Mouse (Mus musculus) limb, embryonic 10.5 days (tissue): Measurements from ENCODE around the gene 4930447C04Rik. TPM values are rescaled to one million over a fixed set of nuclear protein-coding genes. Genes with fewer than 3 reads are reported as not detected.
A peak's percentile ranks its signal among the peaks of the same experiment; 100 is the strongest.

Experiments used
- DNase-seq: peaks from one replicate; pipeline ENCODE4 v3.0.0-alpha.2; 2017; ENCODE audit warnings: low spot score
- H3K27ac ChIP-seq: fragments of 300-500 bp; sonication (generic); 2 replicates; pipeline ENCODE4 v1.5.1; 2016; ENCODE audit warnings: mild to moderate bottlenecking
- H3K27me3 ChIP-seq: fragments of 300-500 bp; sonication (generic); 2 replicates; pipeline ENCODE4 v1.6.1; 2016; ENCODE audit warnings: low read depth, mild to moderate bottlenecking; ENCODE audit not compliant: poor library complexity, severe bottlenecking
- H3K36me3 ChIP-seq: fragments of 300-500 bp; sonication (generic); 2 replicates; pipeline ENCODE4 v1.6.1; 2016; ENCODE audit warnings: mild to moderate bottlenecking, moderate library complexity
- H3K4me1 ChIP-seq: fragments of 300-500 bp; sonication (generic); 2 replicates; pipeline ENCODE4 v1.6.1; 2016
- H3K4me3 ChIP-seq: fragments of 300-500 bp; sonication (generic); 2 replicates; pipeline ENCODE4 v1.5.1; 2016; ENCODE audit warnings: mild to moderate bottlenecking, moderate library complexity
- H3K9me3 ChIP-seq: fragments of 300-500 bp; sonication (generic); replicated peaks from 2 replicates; pipeline ENCODE4 v1.6.1; 2016; ENCODE audit warnings: mild to moderate bottlenecking
- WGBS: fragments of 180-500 bp; shearing (Covaris S2); methylation state at CpG from one replicate; pipeline ENCODE4 v1.1.7; 2016; 5-methylcytosine and 5-hydroxymethylcytosine counted together
- polyA plus RNA-seq: library from polyadenylated mRNA; unstranded; fragments of >200 nt; fragmentation: Nextera tagmentation; extraction: Ambion mirVana; gene quantifications from 2 replicates; pipeline ENCODE4 v1.2.1, GENCODE M21; 2016

The 4930447C04Rik gene
- polyA plus RNA-seq, 1 experiment from 2014 or later: 4.0 TPM

DNA sequence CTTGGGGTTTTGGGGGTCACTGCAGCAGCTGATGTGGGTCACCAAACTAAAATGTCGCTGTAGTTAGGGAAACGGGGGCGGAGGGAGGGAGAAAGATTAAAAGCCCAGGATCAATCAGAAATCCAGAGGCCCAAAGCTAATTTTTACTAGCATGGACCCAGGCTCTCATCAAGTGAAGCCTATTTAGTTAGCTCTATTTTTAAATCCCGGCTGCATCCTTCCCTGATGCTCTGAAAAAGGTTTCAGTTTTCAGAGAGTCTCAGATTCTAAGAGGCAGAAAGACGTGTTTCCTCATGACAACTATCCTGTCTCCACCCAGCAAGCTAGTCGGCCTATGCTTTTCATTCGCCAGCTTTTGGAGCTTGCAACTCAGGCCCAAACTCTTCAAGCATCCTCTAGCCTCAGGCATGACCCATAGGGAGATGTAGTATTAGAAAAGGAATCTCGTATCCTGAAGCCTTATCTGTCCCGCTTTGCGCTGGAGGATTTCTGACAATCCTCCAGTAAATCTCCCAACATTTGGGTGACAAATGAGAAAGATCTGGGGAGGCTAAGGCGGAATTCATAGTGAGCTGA lies 336 bp upstream of the 4930447C04Rik start:
- H3K4me3 ChIP-seq: no peak overlapping the region
- peaks cover 27% of the 10 kb centered on the region for H3K4me1 ChIP-seq
- 3% methylated on average over 11 of the region's 11 CpGs for WGBS

DNA sequence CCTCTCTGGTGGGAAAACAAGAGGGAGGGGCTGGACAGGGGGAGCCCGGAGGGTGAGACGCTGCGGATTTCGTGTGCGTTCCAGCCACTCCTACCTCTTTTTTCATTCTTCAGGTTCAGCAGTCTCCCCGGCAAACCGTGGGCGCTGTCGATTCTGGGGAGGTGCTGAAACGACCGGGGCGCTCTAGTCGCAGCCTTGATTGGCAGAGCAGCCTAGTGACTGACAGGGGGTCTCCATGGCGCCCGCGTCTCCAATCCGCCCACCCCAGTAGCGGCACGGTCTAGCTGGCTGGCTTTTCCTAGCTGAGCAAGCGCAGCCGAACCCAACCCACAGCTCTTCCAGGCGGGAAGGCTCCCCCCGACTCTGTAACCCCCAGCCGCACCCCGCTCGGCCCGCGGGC lies 958 bp downstream of the 4930447C04Rik start, which contains the start of gene Six6:
Gene Six6 (plus strand): TSS at position 277 of the 400 bp plus-strand sequence.
- 0% methylated on average over 28 of the region's 28 CpGs for WGBS
- no peak within 1 kb of the TSS for H3K27ac ChIP-seq
- peak within 1 kb of the TSS; percentile 40 for H3K4me3 ChIP-seq
- H3K27me3 ChIP-seq: peaks cover 92% of the 10 kb centered on the region
- H3K9me3 ChIP-seq: no peaks in the 10 kb centered on the region
- no peaks in the 10 kb centered on the region for H3K36me3 ChIP-seq
- H3K4me1 ChIP-seq: peaks cover 14% of the 10 kb centered on the region
- DNase-seq: peak; percentile 76

More for the DNA sequence above, 336 bp upstream of the 4930447C04Rik start:
- H3K9me3 ChIP-seq: no peaks in the 10 kb centered on the region
- DNase-seq: no peak
- H3K27ac ChIP-seq: no peak overlapping the region
- H3K27me3 ChIP-seq: peaks cover 100% of the 10 kb centered on the region
- H3K36me3 ChIP-seq: no peaks in the 10 kb centered on the region

DNA sequence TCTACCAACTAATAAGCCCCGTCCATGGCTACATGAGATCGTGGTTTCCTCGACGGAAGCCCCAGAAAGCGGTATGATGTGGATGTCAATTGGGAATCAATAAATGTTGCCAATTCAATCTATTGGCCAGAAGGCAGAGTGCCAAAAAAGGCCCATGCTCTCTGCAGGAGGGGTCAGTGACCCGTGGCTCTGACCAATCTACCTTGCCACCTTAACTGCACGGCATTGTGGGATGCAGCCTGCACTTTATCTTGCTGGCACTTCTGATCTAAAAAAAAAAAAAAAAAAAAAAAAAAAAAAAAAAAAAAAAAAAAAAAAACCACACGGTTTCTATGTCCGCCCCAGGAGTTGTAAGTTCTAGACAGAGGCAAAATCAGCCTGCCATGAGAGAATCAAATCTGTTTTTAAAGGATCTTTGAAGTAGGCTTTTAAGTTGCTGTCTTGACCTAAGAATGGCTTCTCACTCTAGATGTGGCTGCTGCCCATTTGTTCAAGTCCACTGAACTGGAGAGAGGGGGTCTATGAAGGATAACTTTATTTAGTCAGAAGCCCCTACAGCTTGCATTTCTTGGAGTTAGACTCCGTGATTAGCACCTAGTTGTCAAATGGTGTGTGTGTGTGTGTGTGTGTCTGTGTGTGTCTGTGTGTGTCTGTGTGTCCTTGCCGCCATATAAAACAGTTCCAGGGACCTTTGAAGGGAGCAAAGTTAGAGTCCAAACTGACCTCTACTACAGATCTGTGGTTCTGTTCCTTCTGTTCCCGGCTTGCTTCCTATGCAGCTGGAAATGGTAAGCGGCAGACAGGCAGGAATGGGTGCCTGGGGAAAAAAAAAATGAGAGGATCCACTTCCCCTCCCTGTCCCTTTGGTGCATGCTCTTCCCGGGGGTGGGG lies 1.7 kb downstream of the 4930447C04Rik start:
- Histone ChIP-seq H3K9me3 (no peaks in the 10 kb centered on the region), H3K4me3 (peak overlapping the region; percentile 40; the same call in 1 of the 2 replicates), H3K27ac (no peak overlapping the region), H3K36me3 (no peaks in the 10 kb centered on the region), H3K4me1 (peaks cover 14% of the 10 kb centered on the region), H3K27me3 (peaks cover 84% of the 10 kb centered on the region)
- WGBS: 2% methylated on average over 14 of the region's 14 CpGs
- peak; percentile 38 for DNase-seq

DNA sequence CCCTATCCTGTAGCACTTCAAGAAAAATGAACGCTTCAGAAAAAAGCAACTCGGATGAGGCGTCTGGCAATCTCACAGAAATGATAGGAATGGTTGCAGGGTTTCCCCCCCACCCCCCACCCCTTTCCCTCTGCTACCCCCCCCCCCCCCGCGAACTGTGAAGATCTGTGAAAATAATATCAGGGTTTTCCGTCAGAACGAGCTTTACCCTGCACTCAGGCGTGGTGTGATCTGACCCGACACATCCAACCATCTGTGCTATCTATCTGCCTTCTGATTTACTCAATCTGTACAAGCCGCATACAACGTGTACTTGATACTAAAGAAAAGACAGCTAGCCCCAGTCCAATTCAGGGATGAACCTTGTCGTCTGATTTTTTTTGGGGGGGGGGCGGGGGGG lies 2.4 kb downstream of the 4930447C04Rik start:
- Histone ChIP-seq H3K27ac (no peak overlapping the region), H3K9me3 (no peaks in the 10 kb centered on the region), H3K4me1 (peaks cover 14% of the 10 kb centered on the region), H3K27me3 (peaks cover 78% of the 10 kb centered on the region), H3K4me3 (no peak overlapping the region), H3K36me3 (no peaks in the 10 kb centered on the region)
- no peak for DNase-seq
- WGBS: 2% methylated on average over 12 of the region's 13 CpGs

DNA sequence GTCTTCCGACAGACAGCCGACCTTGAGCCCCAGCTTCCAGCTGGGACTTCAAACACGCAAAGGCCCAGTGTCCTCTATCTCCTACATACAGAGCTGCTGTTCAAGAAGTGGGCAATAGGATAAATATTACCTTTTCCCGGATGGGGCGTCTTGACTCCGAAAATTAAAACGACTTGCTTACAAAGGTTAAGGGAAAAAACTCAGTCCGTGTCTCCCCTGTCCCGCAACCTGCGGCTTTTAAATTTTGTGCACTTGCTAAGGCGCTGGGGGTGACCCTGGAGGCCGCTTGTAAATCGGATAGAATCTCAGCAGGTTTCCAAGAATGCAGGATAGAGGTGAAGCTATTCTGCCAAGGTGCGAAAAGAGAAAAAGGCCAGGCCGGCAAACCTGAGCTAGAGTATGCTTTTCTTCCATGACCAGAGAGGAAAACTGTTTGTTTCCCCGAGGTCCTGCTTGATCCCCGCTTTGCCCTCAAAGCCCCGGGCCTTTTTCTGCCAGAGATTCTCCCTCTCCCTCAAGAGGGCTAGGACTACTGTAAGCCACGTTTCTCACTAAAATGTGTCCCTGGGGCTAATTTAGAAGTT lies 2.9 kb downstream of the 4930447C04Rik start:
- peaks cover 72% of the 10 kb centered on the region for H3K27me3 ChIP-seq
- DNase-seq: peak; percentile 51
- no peaks in the 10 kb centered on the region for H3K36me3 ChIP-seq
- H3K9me3 ChIP-seq: no peaks in the 10 kb centered on the region
- WGBS: 2% methylated on average over 19 of the region's 19 CpGs
- H3K27ac ChIP-seq: no peak overlapping the region
- H3K4me3 ChIP-seq: no peak overlapping the region
- peaks cover 14% of the 10 kb centered on the region for H3K4me1 ChIP-seq

DNA sequence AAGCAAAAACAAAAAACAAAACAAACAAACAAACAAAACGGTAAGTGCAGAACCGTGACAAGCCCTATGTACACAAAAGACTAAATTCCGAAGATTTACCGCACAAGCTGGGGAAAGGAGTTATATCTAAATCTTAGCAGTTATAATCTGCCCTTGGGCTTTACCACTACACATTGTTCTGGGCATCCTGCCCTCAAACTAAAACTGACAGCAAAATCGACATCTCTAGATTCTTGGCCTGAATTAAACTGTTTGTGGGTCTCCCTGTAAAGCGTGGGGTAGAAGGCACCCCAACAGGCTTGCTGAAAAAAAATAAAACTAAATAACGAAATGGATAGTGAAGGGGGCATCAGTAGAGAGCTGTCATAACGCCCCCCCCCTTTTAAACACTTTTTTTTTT lies 3.8 kb downstream of the 4930447C04Rik start:
- Histone ChIP-seq H3K9me3 (no peaks in the 10 kb centered on the region), H3K27me3 (peaks cover 63% of the 10 kb centered on the region), H3K4me3 (no peak overlapping the region), H3K27ac (no peak overlapping the region), H3K36me3 (no peaks in the 10 kb centered on the region), H3K4me1 (peaks cover 14% of the 10 kb centered on the region)
- WGBS: 43% methylated on average over 8 of the region's 8 CpGs
- DNase-seq: no peak

DNA sequence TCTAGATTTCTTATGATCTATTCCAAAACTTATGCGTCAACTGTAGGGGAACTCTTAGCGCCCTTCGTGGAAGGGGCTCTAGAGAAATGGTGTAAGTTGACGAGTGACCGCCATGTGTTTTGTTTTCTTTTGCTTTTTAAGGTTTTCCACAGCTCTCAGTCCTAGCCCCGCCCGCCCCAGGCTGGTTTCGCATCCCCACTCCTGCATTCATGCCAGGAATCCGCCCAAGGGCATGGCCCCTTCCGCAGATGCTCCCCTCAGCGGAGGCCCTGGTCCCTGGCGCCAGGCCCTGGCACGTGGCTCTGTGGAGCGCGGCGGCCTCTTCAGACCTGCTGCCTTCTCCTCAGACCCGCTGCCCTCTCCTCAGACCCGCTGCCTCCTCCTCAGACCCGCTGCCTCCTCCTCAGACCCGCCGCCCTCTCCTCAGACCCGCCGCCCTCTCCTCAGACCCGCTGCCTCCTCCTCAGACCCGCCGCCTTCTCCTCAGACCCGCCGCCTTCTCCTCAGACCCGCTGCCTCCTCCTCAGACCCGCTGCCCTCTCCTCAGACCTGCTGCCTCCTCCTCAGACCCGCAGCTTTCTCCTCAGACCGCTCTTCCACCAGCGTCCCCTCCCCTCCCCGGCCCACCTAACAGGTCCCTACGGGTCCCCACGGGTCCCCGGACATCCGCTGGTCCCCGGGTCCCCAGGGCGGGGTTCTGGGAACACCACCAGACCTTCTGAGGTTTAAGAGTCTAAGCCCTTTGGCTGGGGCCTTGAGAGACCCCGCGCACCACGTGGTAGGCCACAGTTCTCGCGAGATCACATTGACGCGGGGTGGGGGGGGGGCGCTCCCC lies 23.2 kb downstream of the 4930447C04Rik start:
- DNase-seq: peak; percentile 72
- peak overlapping the region; percentile 54 for H3K4me3 ChIP-seq
- no peaks in the 10 kb centered on the region for H3K36me3 ChIP-seq
- H3K9me3 ChIP-seq: no peaks in the 10 kb centered on the region
- peak overlapping the region; percentile 76 for H3K27ac ChIP-seq
- peaks cover 6% of the 10 kb centered on the region; the same call in 1 of the 2 replicates for H3K27me3 ChIP-seq
- peaks cover 8% of the 10 kb centered on the region; the same call in 1 of the 2 replicates for H3K4me1 ChIP-seq
- 18% methylated on average over 48 of the region's 48 CpGs for WGBS

DNA sequence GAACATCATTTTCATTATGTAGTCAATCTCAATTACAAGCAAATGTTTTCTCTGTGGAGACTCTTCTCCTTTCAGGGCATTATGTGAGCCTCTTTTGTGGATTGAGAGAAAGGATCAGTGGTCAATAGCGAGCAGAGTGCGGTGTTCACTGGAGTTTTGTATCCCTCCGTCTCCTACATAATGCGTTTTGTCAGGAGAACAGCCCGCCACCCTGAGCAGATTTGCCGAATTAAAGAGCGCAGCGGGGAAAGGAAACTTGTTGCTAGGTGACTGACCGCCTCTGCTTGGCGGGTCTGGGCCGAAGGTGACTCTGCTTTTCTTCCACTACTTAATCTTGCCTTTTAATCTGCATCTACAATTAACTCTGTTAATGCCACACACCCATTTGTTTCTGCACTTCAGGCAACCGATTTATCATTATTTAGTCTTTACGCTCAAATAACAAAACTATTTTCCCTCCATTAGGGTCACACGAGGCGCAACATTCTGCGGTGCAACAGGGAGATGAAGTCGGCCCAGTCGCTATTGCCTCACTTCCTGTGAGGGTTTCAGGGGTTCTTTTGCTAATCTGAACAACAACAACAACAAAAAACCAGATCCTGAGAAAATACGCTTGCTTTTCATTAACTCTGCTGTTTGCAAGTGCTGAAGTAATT lies 86.1 kb downstream of the 4930447C04Rik start:
- Histone ChIP-seq H3K9me3 (no peaks in the 10 kb centered on the region), H3K27me3 (peaks cover 65% of the 10 kb centered on the region)
- DNase-seq: peak; percentile 52

DNA sequence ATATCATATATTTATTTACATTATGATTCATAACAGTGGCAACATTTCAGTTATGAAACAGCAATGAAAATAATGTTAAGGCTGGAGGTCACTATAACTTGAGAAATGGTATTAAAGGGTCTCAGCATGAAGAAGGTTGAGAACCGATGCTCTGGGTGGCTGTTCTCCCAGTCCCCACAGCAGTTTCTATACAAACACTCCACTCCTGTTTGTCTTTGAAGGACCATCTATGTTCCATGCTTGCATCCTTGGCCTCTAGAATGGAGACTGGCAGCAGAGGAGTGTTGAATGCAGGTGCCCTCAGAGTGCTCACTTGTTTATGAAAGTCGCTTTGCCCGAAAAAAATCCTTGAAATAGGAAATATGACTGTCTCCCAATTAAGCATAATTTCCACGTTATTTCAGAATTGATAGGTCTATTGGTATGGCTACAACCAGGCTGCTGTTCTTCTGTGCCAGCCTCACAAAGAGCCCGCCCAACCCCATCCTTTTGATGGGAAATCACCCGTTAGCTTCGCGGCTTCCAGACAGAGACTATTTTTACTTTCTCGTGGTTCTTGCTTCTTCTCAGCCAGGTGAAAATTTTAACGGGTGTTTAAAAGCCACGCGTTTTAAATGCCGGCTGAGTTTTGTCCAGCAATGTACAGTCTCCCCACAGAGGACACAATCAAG lies 87.0 kb downstream of the 4930447C04Rik start:
- no peaks in the 10 kb centered on the region for H3K36me3 ChIP-seq
- H3K9me3 ChIP-seq: no peaks in the 10 kb centered on the region
- H3K27ac ChIP-seq: no peak overlapping the region
- H3K4me3 ChIP-seq: 0 out of 2 replicates have a peak overlapping the region, but pooled peaks have one; percentile 38
- peaks cover 12% of the 10 kb centered on the region for H3K4me1 ChIP-seq
- WGBS: 44% methylated on average over 13 of the region's 13 CpGs
- DNase-seq: no peak
- H3K27me3 ChIP-seq: peaks cover 74% of the 10 kb centered on the region

More for the DNA sequence above, 86.1 kb downstream of the 4930447C04Rik start:
- H3K4me1 ChIP-seq: peaks cover 12% of the 10 kb centered on the region
- no peaks in the 10 kb centered on the region for H3K36me3 ChIP-seq
- H3K27ac ChIP-seq: no peak overlapping the region
- peak overlapping the region; percentile 38 for H3K4me3 ChIP-seq
- 5% methylated on average over 19 of the region's 19 CpGs for WGBS

DNA sequence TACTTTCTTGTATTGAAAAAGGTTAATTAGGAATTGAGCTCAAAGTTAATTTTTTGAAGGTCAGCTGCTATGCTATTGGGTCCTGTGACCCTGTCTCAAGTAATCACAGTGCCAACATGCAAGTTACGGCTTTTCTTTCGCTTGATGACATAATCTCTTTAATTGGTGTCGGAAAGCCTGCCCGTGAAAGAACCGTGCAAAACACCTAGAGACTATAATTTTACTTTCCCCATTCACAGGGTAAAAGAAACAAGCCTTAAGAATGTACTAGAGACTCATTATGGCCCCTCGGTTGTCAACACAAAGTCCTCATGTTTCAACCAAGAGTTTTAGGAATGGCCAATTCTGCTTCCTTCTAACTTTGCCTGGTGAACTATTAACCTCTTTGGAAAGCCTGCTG lies 88.3 kb downstream of the 4930447C04Rik start:
- Histone ChIP-seq H3K4me1 (peaks cover 12% of the 10 kb centered on the region), H3K27ac (no peak overlapping the region), H3K36me3 (no peaks in the 10 kb centered on the region), H3K4me3 (no peak overlapping the region), H3K27me3 (peaks cover 83% of the 10 kb centered on the region), H3K9me3 (no peaks in the 10 kb centered on the region)
- no peak for DNase-seq
- 48% methylated on average over 6 of the region's 6 CpGs for WGBS

DNA sequence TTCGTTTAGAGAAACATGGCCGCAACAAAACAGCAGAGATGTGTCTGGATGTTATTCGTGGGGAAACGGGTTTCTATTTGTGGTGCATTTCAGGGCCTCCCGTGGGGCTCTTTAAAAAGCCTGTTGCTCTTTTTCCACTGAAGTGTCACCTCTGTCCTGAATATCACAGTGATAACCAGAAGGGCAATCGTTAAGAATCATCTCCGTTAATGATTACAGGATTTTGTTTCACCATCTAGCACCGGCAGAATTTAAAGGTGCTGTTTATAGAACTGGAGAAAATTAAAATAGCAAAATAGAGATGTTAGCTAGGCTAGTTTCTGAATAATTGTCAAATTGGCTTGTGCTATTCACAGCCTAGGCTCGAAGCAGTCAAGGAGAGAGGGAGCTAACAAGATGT lies 90.4 kb downstream of the 4930447C04Rik start:
- H3K27ac ChIP-seq: no peak overlapping the region
- H3K36me3 ChIP-seq: no peaks in the 10 kb centered on the region
- H3K4me1 ChIP-seq: peaks cover 15% of the 10 kb centered on the region
- 78% methylated on average over 9 of the region's 9 CpGs for WGBS
- peaks cover 87% of the 10 kb centered on the region for H3K27me3 ChIP-seq
- H3K4me3 ChIP-seq: no peak overlapping the region
- no peak for DNase-seq
- no peaks in the 10 kb centered on the region for H3K9me3 ChIP-seq
